Comparison of ENCODE assay signal across 19 mouse cellular contexts in the genomic region with DNA sequence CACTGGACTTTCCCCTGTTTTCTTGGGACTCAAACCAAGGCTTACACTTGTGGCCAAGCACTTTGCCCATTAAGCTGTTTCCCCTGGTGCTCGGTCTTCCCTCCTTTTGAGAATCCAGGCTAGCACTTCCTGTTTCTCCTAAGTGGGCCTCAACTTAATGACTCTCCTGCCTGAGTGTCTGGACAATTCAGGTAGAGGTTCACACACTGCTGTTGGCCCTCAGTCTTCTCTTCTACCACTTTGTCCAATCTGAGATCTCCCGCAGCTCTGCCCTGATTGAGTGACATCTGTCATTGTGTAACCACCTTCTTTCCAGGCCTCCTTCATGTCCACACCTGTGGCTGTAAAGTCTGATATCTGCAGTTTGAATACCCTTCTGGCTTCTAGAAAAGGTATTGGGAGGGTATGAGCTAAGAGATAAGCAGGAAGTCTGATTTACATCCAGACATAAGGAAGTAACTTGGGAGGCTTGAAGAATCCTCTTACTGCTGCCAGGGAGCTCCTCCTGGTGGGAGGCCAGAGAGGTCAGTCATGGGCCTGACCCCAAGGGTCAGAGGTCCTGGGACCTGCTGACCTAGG.
"Had no signal": no experiment of that assay in that cellular context is flagged by ENCODE, and none has a peak within 500 bp of the region (broad histone marks: within the 10 kb centered on the region; RNA-seq: fewer than 3 reads in every experiment).

No protein-coding gene starts in this region.

- H3K4me3 ChIP-seq: midbrain, embryonic 10.5 days; midbrain, embryonic 12.5 days; myocyte; neural tube, embryonic 13.5 days; neural tube, embryonic 15.5 days; stomach, embryonic 15.5 days had no signal

- H3K27ac ChIP-seq: midbrain, embryonic 10.5 days; midbrain, embryonic 12.5 days; neural tube, embryonic 13.5 days; neural tube, embryonic 15.5 days; stomach, embryonic 15.5 days; stomach, postnatal 0 days had no signal

- H3K4me1 ChIP-seq: midbrain, embryonic 12.5 days; neural tube, embryonic 13.5 days; neural tube, embryonic 15.5 days; stomach, embryonic 15.5 days had no signal

- H3K36me3 ChIP-seq: midbrain, embryonic 10.5 days; midbrain, embryonic 12.5 days; neural tube, embryonic 13.5 days; neural tube, embryonic 15.5 days; stomach, embryonic 15.5 days had no signal

- DNase-seq: liver, postnatal 0 days; lung, embryonic 14.5 days; lung, postnatal 10 days; lung, postnatal 4 days; midbrain, embryonic 14.5 days; retina, postnatal 1 day; right cerebral cortex, adult 18-20 months; right cerebral cortex, postnatal 25 days; thymus, adult 2 months; thymus, postnatal 25 days; thymus, postnatal 4 days had no signal

- ATAC-seq: liver, postnatal 0 days; midbrain, embryonic 16.5 days had no signal

- H3K9ac ChIP-seq: liver, postnatal 0 days; lung, embryonic 14.5 days; midbrain, embryonic 12.5 days; neural tube, embryonic 13.5 days; neural tube, embryonic 15.5 days; stomach, embryonic 15.5 days had no signal

- H3K9me3 ChIP-seq: midbrain, embryonic 10.5 days; midbrain, embryonic 12.5 days; neural tube, embryonic 13.5 days; neural tube, embryonic 15.5 days; stomach, embryonic 15.5 days had no signal

- H3K27me3 ChIP-seq: stomach, embryonic 15.5 days had no signal

- H3K4me2 ChIP-seq: lung, embryonic 14.5 days; midbrain, embryonic 12.5 days; neural tube, embryonic 13.5 days; neural tube, embryonic 15.5 days; stomach, embryonic 15.5 days had no signal
